Mouse (Mus musculus): ENCODE measurements around the gene Slc12a9.

Slc12a9 gene

DNA sequence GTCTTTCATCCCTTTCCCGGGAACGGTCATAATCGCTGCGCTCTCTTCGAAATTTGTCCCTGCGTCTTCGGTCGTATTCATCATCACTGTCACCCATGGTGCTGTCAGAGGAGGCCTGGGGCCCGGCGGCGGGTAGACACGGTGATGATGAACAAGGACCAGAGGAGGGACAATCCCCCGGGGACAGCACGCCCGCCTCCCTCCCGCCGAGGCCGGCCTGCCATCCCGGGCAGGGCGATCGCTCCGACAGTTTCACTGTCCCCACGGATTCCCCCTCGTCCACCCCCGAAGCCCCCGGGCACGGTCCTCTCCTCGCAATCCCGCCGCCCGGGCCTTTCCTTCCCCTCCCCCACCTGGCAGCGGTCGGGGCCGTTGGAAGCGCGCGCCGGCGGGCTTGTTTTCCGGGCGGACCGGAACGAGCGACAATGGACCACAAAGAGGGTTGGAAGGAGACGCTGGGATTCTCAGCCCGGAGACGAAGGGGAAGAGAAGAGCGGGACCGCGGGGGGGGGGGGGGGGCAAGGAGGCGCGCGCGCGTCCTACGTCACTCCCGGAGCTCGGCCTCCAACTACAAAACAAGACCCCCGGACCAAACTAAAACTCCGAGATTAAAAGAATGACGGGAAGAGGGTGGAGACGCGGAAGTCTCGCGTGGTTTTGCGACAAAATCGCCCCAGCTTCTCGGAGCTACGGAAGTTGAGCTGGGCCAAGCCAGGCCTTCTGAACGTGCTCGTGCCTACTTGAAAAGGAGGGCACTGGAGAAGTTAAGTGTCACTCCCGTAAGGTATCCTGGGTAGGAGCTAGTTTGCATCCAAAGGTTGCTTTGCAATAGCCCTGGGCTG is 26.1 kb downstream of the Slc12a9 start, which contains the start of gene Srrt:
Srrt (minus strand) TSS at position 604 of the 842 bp plus-strand sequence.
- peak; percentile 99 for DNase-seq

DNA sequence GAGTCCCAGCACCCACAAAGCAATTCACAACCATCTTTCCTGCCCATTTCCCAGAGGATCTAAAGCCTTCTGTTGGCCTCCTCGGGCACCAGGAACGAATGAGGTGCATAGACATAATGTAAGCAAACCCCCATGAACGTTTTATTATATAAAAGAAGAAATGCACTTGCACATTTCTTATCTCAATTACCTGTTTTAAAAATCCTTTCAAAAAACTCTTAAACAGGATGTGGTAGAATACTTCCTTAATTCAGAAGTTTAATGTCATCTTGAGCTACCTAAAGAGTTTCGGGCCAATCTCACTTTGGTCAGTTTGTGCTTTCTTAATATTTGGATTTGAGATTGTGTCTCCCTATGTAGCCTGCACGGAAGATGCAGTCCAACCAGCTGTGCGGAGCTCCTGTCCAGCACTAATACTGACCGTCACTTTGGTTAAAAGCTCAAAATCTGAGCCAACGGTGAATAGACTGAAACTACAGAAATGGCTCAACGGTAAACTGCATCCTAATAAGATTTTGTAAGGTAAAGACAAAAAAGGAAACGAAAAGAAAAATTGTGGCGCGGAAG is 26.9 kb downstream of the Slc12a9 start:
- DNase-seq = no peak

DNA sequence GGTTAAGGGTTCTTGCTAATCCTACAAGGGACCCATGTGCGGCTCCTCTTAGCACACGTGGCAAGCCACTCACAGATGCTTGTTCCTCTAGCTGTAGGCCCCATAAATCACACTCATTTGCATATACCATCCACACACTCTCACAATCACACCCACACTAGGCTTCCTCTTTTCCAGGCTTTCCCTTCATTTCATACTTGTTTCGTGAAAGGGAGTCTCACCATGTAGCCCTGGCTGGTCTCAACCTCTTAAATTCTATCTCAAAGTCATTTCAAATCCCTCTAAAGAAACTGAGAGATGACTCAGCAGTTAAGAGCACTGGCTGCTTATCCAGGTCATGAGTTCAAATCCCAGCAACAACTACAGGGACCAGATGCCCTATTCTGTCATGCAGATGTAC is 27.6 kb downstream of the Slc12a9 start:
- no peak for DNase-seq

DNA sequence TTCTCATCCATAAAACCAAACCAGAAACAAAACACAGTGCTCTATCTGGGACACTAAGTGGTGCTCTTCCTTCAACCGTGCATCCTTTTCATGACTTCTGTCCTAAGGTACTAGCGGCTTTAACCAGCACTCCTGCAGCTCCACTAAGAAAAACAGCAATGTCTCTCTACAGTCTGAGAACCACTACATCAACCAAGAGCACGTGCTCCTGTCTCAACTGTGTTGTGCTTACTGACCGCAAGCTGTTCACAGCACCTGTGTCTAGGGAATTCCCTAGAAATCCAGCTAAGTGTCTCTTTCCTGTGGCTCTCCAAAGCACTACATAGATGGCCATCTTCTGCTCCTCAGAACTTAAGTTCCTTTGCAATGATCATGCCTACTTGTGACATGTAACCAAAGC is 28.6 kb downstream of the Slc12a9 start:
- no peak for DNase-seq

DNA sequence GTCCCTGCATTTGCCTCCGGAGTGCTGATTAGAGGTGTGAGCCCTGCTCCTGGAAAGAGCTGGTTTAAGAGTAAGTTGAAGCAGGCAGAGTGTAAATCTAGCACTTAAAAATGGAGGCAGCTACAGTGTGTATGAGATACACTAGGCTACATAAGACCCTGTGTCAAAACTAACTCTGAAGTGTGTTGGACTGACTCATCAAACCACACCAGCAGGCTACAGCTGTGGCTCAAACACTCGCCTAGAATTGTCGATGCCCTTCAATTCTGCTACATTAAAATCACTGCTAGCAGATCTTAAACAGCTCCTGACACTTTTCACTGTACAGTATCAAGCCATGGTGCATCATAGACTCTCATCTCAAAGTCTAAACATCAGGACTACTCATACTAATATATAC is 29.2 kb downstream of the Slc12a9 start:
- no peak for DNase-seq

DNA sequence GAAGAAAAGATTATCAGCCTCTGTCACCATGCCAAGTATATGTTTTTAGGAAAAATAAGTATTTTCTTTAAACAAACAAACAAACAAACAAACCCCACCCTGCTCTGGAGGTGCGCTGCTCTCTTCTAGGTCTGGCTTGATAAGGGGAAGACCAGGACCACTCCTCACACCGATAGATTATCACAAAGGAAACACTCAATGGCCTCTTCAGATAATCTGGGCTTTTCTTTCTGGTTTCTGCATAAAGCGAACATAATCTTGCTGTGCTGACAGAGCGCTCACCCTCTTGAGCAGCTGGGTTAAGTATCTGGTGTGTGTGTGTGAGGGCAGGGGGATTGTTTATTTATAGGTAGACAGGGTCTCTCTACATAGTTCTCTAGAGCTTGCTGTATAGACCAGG is 29.8 kb downstream of the Slc12a9 start:
- no peak for DNase-seq

DNA sequence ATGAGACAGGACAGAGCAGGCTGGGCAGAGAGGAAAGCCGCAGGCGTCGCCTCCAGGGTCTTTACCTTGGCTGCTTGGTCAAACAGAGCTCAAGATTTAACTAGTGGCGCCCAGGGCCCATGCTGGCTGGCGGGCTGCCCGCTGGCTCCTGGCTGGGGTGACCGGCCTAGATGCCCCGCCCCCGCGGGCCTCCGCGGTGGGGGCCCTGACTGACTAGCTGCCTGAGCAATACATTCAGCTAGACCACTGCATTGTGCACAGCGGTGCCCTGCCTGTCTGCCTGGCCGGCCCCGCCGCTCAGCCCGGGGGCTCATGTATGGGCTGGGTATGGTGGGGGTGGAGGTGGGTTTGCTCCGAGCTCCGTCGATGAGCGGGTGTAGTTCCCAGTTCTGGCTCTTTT is 32.1 kb downstream of the Slc12a9 start:
- peak; percentile 89 for DNase-seq

DNA sequence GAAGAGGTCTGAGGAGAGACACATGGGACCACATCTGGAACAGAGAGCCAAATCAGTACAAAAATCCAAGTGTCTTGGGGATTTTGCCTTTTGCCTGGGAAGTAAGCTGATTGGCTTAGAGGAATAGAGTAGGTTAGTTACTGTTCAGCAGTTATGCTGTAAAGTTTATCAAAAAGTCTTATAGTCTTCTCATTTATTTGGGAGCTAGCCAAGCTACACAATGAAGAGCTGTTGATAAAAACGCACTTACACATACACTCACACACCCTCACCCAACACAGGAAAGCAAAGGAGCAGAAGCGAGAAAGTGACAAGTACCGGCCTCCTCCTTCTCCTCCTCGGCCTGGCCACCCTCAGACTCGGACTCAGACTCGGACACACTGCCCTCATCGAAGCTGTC is 34.2 kb downstream of the Slc12a9 start:
- no peak for DNase-seq

DNA sequence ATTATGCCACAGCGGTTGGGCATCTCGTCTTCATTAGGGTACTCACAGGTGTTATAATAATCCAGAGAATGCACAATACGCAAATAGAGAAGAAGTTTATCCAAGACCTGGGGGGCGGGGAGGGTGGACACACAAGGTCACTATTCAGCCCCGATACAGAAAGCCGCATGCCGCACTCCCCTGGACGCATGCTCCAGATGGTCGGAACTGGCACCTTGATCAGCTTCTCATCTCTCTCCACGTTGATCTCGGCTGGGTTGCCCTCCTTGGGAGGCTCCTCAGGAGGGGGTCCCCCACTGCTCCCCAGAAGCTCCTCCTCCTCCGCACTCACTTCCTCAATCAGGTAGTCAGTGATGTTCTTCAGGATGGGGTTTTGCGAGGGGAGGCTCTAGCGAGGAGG is 36.3 kb downstream of the Slc12a9 start:
- DNase-seq = peak; percentile 92

DNA sequence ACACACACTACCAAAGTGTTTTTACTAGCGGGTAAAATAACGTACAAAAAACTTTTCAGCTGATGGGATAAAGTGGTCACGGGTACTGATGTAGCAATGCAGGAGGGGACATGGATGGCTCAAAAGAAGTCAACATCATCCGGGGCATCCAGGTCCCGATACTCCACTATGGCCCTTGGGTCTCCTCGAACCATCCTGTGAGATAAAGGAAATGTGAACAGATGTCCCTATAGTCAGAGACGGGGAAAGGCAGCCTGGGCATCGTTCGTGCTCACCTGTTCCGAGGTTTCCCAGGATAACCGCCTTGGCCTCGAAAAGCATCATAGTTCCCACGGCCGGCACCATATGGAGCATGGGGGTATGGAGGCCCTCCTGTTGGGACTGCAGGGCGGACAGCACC is 37.7 kb downstream of the Slc12a9 start:
- peak; percentile 92 for DNase-seq

DNA sequence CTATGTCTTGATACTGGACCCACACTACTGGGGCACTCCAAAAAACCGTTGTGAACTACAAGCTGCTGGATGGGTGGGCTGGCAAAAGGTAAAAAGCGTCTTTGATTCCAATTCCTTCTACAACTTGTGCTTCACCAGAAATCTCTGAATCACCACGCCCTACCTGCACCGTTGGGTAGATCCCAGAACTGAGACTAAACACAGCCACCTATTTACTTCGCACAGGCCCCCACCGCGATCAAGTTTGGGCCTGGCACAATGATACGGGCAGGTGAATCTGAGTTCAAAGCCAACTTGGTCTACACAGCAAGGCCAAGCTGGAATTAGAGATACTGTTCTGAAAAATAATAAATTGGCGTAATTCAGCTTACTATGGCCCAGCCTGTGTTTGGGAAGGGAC is 38.1 kb downstream of the Slc12a9 start:
- DNase-seq = no peak

DNA sequence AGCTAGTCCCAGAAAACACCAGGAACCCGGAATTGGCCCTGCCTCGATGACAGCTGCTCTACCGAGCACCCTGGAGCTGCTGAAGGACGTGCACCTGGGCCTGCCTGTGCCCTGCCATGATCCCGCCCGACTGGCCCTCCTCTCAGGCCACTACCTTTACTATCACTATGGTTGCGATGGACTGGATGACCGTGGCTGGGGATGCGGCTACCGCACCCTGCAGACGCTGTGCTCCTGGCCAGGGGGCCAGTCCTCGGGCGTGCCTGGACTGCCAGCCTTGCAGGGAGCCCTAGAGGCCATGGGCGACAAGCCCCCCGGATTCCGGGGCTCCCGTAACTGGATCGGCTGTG is 38.7 kb downstream of the Slc12a9 start:
- no peak for DNase-seq

DNA sequence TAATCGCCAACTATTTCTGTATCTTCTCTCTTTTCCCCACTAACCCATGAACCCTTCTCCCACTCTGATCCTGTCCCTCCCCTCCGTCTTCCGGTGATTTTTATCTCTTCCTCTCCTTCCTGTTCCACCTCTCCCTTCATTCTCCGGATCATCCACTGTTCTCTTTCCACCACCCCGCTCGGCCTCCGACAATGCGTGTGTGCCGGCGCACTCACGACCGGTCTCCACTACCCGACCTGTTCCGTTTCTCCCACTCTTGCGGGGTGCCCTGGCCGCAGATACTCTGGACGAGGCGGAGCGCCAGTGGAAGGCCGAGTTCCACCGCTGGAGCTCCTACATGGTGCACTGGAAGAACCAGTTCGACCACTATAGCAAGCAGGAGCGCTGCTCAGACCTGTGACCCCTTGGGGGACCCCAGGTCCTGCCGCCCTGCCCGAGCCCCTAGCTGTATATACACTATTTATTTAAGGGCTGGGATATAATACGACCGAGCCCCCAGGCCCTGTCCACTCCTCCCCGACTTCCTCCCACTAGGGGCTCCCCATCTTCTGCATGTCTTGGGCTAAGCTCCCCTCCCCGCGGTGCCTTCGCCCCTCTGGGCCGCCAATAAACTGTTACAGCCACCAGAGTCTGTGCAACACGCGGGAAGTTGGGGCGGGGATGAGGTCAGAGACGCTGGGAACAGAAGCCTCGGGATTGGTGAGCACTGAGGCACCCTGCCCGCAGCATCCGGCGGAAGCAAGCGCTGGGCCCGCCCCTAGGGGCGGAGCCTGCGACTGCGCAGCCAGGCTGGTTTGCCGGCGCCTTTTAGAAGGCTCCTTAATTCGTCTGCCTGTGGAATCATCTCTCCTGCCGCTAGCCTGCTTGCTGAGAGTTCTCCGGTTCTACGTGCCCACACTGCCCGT is 39.3 kb downstream of the Slc12a9 start, which contains the start of gene Ufsp1:
Ufsp1 (plus strand) TSS at position 791 of the 905 bp plus-strand sequence.
- peak; percentile 100 for DNase-seq

DNA sequence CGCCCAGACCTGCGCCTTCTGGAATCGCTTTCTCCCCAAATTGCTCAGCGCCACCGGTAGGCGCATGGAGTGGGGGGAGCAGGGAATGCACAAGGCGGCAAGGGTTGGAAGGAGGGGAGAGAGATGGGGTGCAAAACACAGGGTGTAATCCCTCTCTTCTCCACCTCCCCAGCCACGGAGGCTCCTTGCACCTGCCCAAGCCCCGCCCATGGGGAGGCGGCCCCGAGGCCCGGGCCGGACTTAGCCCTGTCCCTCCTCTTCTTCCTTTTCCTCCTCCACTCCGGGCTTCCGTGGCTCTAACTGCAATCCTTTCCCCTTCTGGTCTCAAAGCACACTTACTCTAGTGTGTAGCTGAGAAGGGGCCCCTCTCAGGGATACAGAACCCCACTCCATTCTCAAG is 40.1 kb downstream of the Slc12a9 start:
- peak; percentile 98 for DNase-seq

DNA sequence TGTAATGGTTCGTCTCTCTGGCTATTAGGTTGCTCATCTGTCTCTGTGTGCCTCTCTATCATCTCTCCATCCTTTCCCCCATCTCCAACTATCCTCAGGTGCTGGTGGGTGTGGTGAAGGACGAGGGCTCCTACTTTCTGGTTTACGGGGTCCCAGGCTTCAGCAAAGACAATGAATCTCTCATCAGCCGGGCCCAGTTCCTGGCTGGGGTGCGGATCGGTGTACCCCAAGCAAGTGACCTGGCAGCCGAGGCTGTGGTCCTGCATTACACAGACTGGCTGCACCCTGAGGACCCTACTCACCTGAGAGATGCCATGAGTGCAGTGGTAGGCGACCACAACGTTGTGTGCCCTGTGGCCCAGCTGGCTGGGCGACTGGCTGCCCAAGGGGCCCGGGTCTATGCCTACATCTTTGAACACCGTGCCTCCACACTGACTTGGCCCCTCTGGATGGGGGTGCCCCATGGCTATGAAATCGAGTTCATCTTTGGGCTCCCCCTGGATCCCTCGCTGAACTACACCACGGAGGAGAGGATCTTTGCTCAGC is 41.9 kb downstream of the Slc12a9 start:
- peak; percentile 93 for DNase-seq

DNA sequence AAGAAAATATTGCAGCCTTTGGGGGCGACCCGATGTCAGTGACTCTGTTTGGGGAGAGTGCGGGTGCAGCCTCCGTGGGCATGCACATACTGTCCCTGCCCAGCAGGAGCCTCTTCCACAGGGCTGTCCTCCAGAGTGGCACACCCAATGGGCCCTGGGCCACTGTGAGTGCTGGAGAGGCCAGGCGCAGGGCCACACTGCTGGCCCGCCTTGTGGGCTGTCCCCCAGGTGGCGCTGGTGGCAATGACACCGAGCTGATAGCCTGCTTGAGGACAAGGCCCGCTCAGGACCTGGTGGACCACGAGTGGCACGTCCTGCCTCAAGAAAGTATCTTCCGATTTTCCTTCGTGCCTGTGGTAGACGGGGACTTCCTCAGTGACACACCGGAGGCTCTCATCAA is 42.7 kb downstream of the Slc12a9 start:
- peak; percentile 95 for DNase-seq

DNA sequence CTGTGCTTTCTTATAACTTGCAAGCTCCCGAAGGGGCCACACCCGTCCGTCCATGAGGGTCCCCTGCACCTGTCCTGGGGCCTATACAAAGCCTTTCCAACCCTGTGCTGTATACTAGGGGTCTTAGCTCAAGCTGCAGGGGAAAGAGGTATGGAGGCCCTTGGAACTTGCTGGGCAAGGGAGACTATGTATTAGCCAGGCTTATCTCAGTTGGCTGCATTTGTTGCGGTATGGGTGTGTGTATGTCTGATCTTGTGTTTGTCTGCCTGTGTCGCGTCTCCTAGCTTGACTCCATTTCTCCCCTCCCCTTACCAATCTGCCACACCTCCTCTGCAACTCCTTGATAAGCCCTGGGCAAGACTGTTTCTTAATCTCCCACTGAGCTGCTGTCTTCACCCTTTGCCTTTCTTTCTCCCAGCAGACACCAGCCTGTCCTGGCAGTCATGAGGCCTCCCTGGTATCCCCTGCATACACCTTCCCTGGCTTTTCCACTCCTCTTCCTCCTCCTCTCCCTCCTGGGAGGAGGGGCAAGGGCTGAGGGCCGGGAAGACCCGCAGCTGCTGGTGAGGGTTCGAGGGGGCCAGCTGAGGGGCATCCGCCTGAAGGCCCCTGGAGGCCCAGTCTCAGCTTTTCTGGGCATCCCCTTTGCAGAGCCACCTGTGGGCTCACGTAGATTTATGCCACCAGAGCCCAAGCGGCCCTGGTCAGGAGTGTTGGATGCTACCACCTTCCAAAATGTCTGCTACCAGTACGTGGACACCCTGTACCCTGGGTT is 43.6 kb downstream of the Slc12a9 start:
- no peak for DNase-seq

DNA sequence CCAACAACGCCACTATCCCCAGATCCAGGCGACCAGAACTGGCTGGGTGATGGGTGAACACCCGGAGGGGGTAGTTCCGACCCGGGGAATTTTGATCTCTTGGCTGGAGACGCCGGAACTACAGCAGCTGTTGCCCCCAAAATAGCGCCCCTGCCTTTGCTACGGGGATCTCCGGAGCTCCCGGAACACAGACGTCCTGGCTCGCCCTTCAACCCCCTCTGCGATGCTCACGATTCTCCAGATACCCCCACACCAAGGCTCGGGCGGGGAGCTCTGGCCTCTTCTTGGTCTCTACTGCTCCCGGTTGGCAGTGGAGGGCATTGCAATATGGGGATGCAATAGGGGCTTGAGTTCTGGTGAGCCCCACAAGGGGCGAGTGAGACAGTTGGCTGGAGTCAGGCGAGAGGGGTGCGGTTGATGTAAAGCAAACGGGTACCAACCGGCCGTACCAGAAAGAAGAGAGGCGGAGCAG is 44.4 kb downstream of the Slc12a9 start:
- DNase-seq = peak; percentile 96

DNA sequence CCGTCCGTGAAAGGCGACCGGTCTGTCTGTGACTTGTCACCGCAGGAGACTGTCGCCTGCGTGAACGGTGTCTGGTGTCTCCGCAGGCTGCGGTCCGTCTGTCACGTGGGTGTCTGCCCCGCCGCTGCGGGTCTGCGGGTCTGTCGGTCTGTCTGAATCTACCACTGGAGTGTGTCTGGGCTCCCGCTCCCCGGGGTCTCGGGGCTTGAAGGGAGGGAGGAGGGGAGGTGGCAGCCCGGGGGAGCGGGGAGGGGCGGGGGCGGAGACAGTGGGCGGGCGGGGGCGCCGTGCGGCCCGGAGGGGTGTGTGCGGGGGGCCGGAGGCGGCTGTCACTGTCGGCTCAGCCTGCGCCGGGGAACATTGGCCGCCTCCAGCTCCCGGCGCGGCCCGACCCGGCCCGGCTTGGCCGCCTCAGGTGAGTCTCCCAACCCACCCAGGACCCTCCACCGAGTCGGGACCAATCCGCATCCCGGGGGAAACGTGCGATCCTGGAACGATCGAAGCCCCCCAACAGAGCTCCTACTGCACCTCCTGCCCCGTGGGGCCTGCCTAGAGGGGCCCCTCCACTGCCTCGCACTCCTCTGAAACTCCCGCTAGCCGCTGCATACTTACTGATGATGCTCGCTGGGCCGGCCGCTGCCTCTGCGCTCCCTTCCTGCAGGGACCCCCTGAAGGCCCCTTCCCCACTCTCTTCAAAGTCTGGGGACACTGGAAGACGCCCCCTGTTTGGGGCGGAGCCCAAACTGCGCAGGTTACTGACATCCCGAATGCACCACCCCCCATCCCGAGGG is 45.2 kb downstream of the Slc12a9 start:
- peak; percentile 96 for DNase-seq

DNA sequence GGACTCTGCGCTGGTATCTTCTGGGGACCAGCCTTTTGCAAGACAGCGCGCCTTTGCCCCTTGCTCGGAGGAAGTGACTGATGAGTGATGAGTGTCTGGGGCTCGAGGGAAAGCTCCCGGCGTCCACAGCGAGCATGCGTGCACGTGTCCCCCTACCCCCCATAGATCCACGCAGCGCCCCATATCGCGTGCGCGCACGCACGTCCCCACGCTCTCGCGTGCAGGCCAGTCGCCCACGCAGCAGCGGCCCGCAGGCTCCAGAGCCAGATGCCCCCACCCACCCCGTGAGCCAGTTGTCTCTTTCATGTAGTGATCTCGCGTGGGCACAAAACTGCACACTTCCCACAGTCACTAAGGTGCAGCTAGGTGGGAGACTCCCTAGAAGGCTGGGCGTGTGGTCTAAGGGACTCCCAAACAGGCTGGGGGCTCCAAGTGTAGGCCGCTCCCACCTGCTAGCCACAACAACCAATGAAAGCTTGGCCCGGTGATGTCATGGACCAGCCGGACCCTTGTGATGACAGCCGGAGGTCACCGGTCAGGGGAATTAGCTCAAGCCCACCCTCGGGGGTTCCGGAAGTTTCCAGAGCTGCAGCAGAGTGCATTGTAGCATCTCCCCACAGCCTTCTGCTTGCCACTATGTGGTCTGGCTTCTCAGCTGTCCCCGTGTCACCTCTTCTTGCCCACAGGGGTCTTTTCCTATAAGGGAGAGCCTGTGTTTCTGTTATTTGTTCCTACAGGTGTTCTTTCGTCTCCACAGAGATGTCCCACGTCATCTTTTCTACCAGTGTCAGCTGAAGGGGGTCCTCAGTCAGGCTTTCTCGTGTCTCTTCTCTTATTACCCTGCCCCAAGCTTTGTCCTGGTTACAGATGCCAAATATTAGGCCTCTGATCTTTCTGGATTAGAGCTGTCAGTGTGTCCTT is 46.1 kb downstream of the Slc12a9 start, which contains the start of gene Ache:
Ache (plus strand) TSS at position 488 of the 921 bp plus-strand sequence.
- DNase-seq = peak; percentile 95

All from heart, adult 11 months (tissue).